ENCODE assay signal across 22 mouse cellular contexts in genomic region chr2:132129247-132129646, GRCm38 (mm10).
"Had no signal": no experiment of that assay in that cellular context is flagged by ENCODE, and none has a peak within 500 bp of the region (broad histone marks: within the 10 kb centered on the region; RNA-seq: fewer than 3 reads in every experiment).

No protein-coding gene starts in this region.

- DNase-seq: heart, postnatal 10 days; heart, postnatal 14 days; heart, postnatal 36 days; heart, postnatal 4 days; kidney, adult 11 months; kidney, adult 18-20 months; kidney, adult 2 months; kidney, adult 8-10 months; kidney, adult 9 months; kidney, postnatal 10 days; kidney, postnatal 14 days; kidney, postnatal 25 days; kidney, postnatal 36 days; kidney, postnatal 4 days; layer of hippocampus, adult 9-11 months; layer of hippocampus, postnatal 36 days had no signal

- ATAC-seq: hindbrain, embryonic 16.5 days; hindbrain, postnatal 0 days; inflammation-experienced regulatory T-cells, adult 6 months; intestine, embryonic 15.5 days; intestine, embryonic 16.5 days; intestine, postnatal 0 days had no signal
